Mouse (Mus musculus) testis, adult 2 months (tissue): ENCODE data around the gene Zfp967. TPM values are rescaled to one million over a fixed set of nuclear protein-coding genes. Genes with fewer than 3 reads are reported as not detected.
"Not testable (repeated sequence)": the region's sequence is repeated elsewhere in the genome, so short reads cannot be mapped to it uniquely, and the experiment has no call there.

Source experiments
- H3K27ac ChIP-seq: fragments of 200-500 bp; 2 replicates; pipeline ENCODE4 v1.5.1; 2012; ENCODE audit warnings: low read depth, low read length; ENCODE audit not compliant: control insufficient read depth, insufficient read depth
- H3K27me3 ChIP-seq: fragments of 200-500 bp; 2 replicates; pipeline ENCODE4 v1.6.1; 2012; ENCODE audit warnings: mild to moderate bottlenecking, low read length, moderate library complexity; ENCODE audit not compliant: control insufficient read depth, insufficient read depth
- H3K36me3 ChIP-seq: fragments of 200-500 bp; 2 replicates; pipeline ENCODE4 v1.6.1; 2012; ENCODE audit warnings: mild to moderate bottlenecking, low read length; ENCODE audit not compliant: control insufficient read depth, insufficient read depth
- H3K4me1 ChIP-seq: fragments of 200-500 bp; 2 replicates; pipeline ENCODE4 v1.6.1; 2012; ENCODE audit warnings: low read length; ENCODE audit not compliant: control insufficient read depth, insufficient read depth
- H3K4me3 ChIP-seq: fragments of 200-500 bp; 2 replicates; pipeline ENCODE4 v1.5.1; 2012; ENCODE audit warnings: low read depth, mild to moderate bottlenecking, low read length, moderate library complexity, mixed read lengths; ENCODE audit not compliant: control insufficient read depth
- polyA plus RNA-seq: library from polyadenylated mRNA; depleted of rRNA; stranded (reverse); fragments of >200 nt; gene quantifications from 2 replicates; pipeline ENCODE4 v1.2.3, GENCODE M21; 2012; rRNA removed

Zfp967 gene
- not detected in 2 replicates for polyA plus RNA-seq

- not testable (repeated sequence) for H3K4me3 ChIP-seq, H3K4me1 ChIP-seq, H3K36me3 ChIP-seq, H3K27ac ChIP-seq, H3K27me3 ChIP-seq
Observed at GRCm38 (mm10) chr2:176520756-176521155, at the start of gene Zfp967. Gene Zfp967, plus strand, starts transcription at chr2:176521056.

DNA sequence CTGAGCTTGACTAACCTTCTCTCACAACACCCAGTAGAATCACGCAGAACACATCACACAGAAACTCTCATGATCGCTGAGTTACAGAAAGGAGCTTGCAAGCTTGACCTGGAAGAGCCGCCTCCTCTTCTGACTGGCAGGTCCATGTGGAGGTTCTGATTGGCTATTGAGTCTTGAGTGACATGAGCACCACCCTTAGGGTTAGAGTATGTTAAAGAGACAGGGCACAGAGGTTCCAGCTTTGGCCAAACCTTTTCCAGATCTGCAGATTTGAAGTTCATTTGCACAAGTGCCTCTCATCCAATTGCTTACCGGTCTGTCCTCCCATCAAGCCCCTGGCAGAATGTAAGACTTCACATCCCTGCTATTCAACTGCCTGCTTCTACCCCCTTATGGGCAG, 34.2 kb upstream of the Zfp967 start, which contains the start of gene Gm14434:
TSS of gene Gm14434 (minus strand) at position 101 of the 400 bp plus-strand sequence.
- H3K27ac ChIP-seq, H3K4me3 ChIP-seq, H3K27me3 ChIP-seq, H3K36me3 ChIP-seq, H3K4me1 ChIP-seq: not testable (repeated sequence)

Other genes starting within 250 kb of the Zfp967 start
- not detected in 2 replicates for gene Gm11009, start 201.6 kb upstream of the Zfp967 start, polyA plus RNA-seq
- gene Gm14435, start 97.5 kb upstream of the Zfp967 start, polyA plus RNA-seq: 0.52 and 3.7 TPM in 2 replicates
- 1.7 and 2.9 TPM in 2 replicates for gene Gm14434, start 34.3 kb upstream of the Zfp967 start, polyA plus RNA-seq
- 0.30 TPM in 1 of 2 replicates, not detected in the other for gene Gm14308, start 115.3 kb downstream of the Zfp967 start, polyA plus RNA-seq
- 0.75 and 1.5 TPM in 2 replicates for gene Zfp973, start 149.5 kb downstream of the Zfp967 start, polyA plus RNA-seq
- 0.78 TPM in 2 replicates for gene Gm14305, start 187.3 kb downstream of the Zfp967 start, polyA plus RNA-seq